Mouse (Mus musculus): ENCODE data around the gene Ankrd10. TPM values are rescaled to one million over a fixed set of nuclear protein-coding genes. Genes with fewer than 3 reads are reported as not detected.

Ankrd10 gene
- polyA plus RNA-seq, 3 experiments from 2014 or later: 45.0 to 72.2 (median 70.9) TPM

Other genes with a start within 250 kb of the Ankrd10 start
- 10 to 100 TPM in 2 of 3 experiments, 1 to 10 TPM in 1; 5.4 to 16.0 (median 11.1) TPM for gene Rab20, start 157.0 kb downstream of the Ankrd10 start, polyA plus RNA-seq (2017; shearing (Covaris generic))
- gene Naxd, start 138.3 kb downstream of the Ankrd10 start, polyA plus RNA-seq (2017; shearing (Covaris generic)): 10 to 100 TPM; 49.1 to 66.5 (median 55.2) TPM
- gene Cars2, start 85.0 kb downstream of the Ankrd10 start, polyA plus RNA-seq (2017; shearing (Covaris generic)): 10 to 100 TPM; 10.2 to 17.0 (median 13.0) TPM
- gene Ing1, start 80.2 kb downstream of the Ankrd10 start, polyA plus RNA-seq (2017; shearing (Covaris generic)): 10 to 100 TPM; 59.2 to 68.3 (median 67.9) TPM
- not detected for gene 1700016D06Rik, start 65.3 kb upstream of the Ankrd10 start, polyA plus RNA-seq (2017; shearing (Covaris generic))
- gene Arhgef7, start 92.0 kb upstream of the Ankrd10 start, polyA plus RNA-seq (2017; shearing (Covaris generic)): 10 to 100 TPM; 23.6 to 35.3 (median 32.0) TPM
- gene Tex29, start 204.7 kb upstream of the Ankrd10 start, polyA plus RNA-seq (2017; shearing (Covaris generic)): not detected

All from inflammation-experienced regulatory T-cells, adult 6 months (primary cell).